Mouse (Mus musculus): ENCODE measurements at regions not wholly inside any gene's neighbourhood (a gene's known extent, or its start where the extent isn't known, plus 50 kb on each side); places are given as distances from the start of the nearest gene placed in this dataset.

GRCm38 (mm10) chr17:4641166-4641565 lies 353.0 kb upstream of the Arid1b start:
- TF ChIP-seq TAL1 (IDR thresholded peaks at IDR 0.05; ENCODE audit: low read length) (no peak), GATA1 (IDR thresholded peaks at IDR 0.05; ENCODE audit: low read length) (no peak)
